Mouse (Mus musculus) heart, postnatal 0 days (tissue): ENCODE data around the gene Tbxas1. TPM values are rescaled to one million over a fixed set of nuclear protein-coding genes. Genes with fewer than 3 reads are reported as not detected.

Source experiments
- ATAC-seq: fragments of 200-750 bp; cut with Nextera tagmentation; 2 replicates; pipeline ENCODE4 v1.8.0; 2017; ENCODE audit warnings: low read depth, moderate number of reproducible peaks, moderate library complexity; ENCODE audit not compliant: insufficient read depth
- DNase-seq: peaks from one replicate; pipeline ENCODE4 v3.0.0-alpha.2; 2016; ENCODE audit warnings: low spot score
- H3K27ac ChIP-seq: fragments of 300-500 bp; sonication (generic); 2 replicates; pipeline ENCODE4 v1.5.1; 2014; ENCODE audit warnings: low read depth, mild to moderate bottlenecking
- H3K27me3 ChIP-seq: fragments of 300-500 bp; sonication (generic); 2 replicates; pipeline ENCODE4 v1.6.1; 2014; ENCODE audit warnings: low read length, mixed read lengths; ENCODE audit not compliant: control insufficient read depth, insufficient read depth
- H3K36me3 ChIP-seq: fragments of 300-500 bp; sonication (generic); replicated peaks from 2 replicates; pipeline ENCODE4 v1.6.1; 2014; ENCODE audit warnings: low read length, mixed read lengths; ENCODE audit not compliant: control insufficient read depth, insufficient read depth
- H3K4me1 ChIP-seq: fragments of 300-500 bp; sonication (generic); 2 replicates; pipeline ENCODE4 v1.6.1; 2014; ENCODE audit warnings: antibody characterized with exemption; ENCODE audit not compliant: control insufficient read depth, insufficient read depth
- H3K4me2 ChIP-seq: fragments of 300-500 bp; sonication (generic); 2 replicates; pipeline ENCODE4 v1.6.1; 2014; ENCODE audit warnings: low read depth, mild to moderate bottlenecking, low read length, moderate library complexity
- H3K4me3 ChIP-seq: fragments of 300-500 bp; sonication (generic); 2 replicates; pipeline ENCODE4 v1.5.1; 2014; ENCODE audit warnings: low read depth, low read length
- H3K9ac ChIP-seq: fragments of 300-500 bp; sonication (generic); replicated peaks from 2 replicates; pipeline ENCODE4 v1.6.1; 2014; ENCODE audit warnings: low read depth, low read length, mixed read lengths
- H3K9me3 ChIP-seq: fragments of 300-500 bp; sonication (generic); replicated peaks from 2 replicates; pipeline ENCODE4 v1.6.1; 2016; ENCODE audit warnings: low read length; ENCODE audit not compliant: control insufficient read depth
- CTCF ChIP-seq: IDR thresholded peaks from 2 replicates; pipeline ENCODE4 v1.5.1; 2016; ENCODE audit warnings: antibody characterized with exemption, control low read depth, low read depth
- EP300 ChIP-seq: IDR thresholded peaks from 2 replicates; pipeline ENCODE4 v1.6.1; 2016; ENCODE audit warnings: antibody characterized with exemption, low read depth
- WGBS: fragments of 180-500 bp; shearing (Covaris S2); extraction: QIAGEN DNeasy Blood & Tissue Kit; methylation state at CpG from one replicate; pipeline ENCODE4 v1.1.7; 2014; 5-methylcytosine and 5-hydroxymethylcytosine counted together
- polyA plus RNA-seq: library from polyadenylated mRNA; unstranded; fragments of >200 nt; fragmentation: Nextera tagmentation; extraction: Ambion mirVana; gene quantifications from 2 replicates; pipeline ENCODE4 v1.2.1, GENCODE M21; 2015
- total RNA-seq: library from RNA; depleted of rRNA; stranded (reverse); fragments of >200 nt; gene quantifications from 2 replicates; pipeline ENCODE4 v1.2.3, GENCODE M21; 2014; ENCODE audit warnings: low replicate concordance; rRNA removed

The Tbxas1 gene
- total RNA-seq (0.77 and 1.6 TPM in 2 replicates), polyA plus RNA-seq (0.64 and 0.74 TPM in 2 replicates)

DNA sequence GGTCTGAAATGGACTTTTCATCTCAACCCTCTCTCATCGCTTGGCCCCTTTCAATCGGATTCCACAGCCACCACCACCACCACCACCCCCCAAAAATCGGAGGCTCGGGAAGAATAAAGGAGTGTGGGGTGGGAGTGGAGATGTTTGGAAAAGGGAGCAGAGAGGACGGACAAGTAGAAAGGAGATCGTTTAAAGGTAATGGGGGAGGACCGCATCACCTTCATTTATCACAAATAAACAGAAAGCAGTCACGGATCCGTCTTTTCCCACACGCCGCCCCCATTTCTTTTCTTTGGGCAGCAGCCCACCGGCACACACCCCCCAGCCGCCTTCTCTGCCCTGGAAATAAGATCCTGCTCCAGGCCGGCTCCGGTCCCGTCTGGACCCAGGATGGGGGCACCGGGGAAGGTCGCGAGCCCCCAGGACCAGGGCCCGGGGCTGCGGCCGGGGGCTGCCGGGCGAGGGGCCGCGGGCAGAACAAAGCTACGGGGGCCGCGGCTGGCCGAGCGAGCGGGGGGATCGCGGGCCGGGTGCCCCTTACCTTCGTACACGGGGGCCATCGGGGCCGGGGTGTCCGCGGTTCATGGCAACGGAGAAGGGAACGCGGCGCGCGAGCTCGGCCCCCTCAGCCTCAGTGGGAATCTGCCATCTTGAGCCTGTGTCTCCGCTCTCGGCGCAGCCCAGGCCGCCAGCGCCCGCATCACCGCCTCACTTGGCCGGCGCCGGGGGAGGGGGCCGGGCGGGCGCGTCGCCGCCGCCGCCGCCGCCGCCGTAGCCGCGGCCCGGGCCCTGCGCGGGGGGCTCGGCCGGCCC lies at the start of gene Tbxas1:
Tbxas1 (plus strand) TSS at position 147 of the 813 bp plus-strand sequence.
- H3K4me3 ChIP-seq = peak within 1 kb of the TSS; percentile 100
- H3K4me2 ChIP-seq = peak within 1 kb of the TSS; percentile 88
- peaks cover 5% of the 10 kb centered on the region; the same call in 1 of the 2 replicates for H3K4me1 ChIP-seq
- no peaks in the 10 kb centered on the region for H3K27me3 ChIP-seq
- H3K9me3 ChIP-seq = no peaks in the 10 kb centered on the region
- peak within 1 kb of the TSS; percentile 99 for H3K9ac ChIP-seq
- TF ChIP-seq CTCF = no peak
- TF ChIP-seq EP300 = no peak
- peak within 1 kb of the TSS; percentile 94 for H3K27ac ChIP-seq
- peak; percentile 70 for ATAC-seq
- no peak for DNase-seq
- 2% methylated on average over 36 of the region's 77 CpGs for WGBS
- H3K36me3 ChIP-seq = no peaks in the 10 kb centered on the region; the same call in 1 of the 2 replicates

GRCm38 (mm10) chr6:38825886-38826285 lies 49.3 kb upstream of the Tbxas1 start:
- peaks cover 16% of the 10 kb centered on the region for H3K4me1 ChIP-seq
- DNase-seq = no peak
- H3K9me3 ChIP-seq = no peaks in the 10 kb centered on the region
- no peaks in the 10 kb centered on the region for H3K36me3 ChIP-seq
- H3K4me3 ChIP-seq = no peak overlapping the region
- H3K9ac ChIP-seq = no peak overlapping the region
- TF ChIP-seq EP300 = no peak
- no peak for TF ChIP-seq CTCF
- H3K27me3 ChIP-seq = no peaks in the 10 kb centered on the region
- no peak for ATAC-seq
- H3K27ac ChIP-seq = no peak overlapping the region
- H3K4me2 ChIP-seq = no peak overlapping the region

DNA sequence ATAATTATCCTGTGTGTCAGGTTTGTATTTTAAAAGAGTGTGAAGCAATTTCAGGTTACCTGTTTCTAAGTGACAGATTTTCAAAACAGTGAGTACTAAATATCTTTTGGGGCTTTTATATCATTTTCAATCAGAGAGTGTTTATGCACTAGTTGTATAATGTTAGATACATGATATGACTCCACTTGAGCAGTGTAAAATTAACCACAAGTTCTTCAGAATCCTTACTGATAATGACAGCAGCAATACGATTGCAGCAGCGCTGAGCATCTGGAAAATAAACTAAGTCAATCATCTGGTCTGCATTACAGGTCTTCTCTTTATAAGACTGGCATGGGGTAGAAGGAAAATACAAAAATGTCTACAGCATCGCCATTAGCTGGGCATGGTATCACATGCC lies 48.3 kb upstream of the Tbxas1 start:
- H3K9ac ChIP-seq = no peak overlapping the region
- H3K9me3 ChIP-seq = no peaks in the 10 kb centered on the region
- peaks cover 13% of the 10 kb centered on the region; the same call in 1 of the 2 replicates for H3K4me1 ChIP-seq
- ATAC-seq = no peak
- WGBS = 53% methylated on average over 3 of the region's 3 CpGs
- no peaks in the 10 kb centered on the region for H3K36me3 ChIP-seq
- no peak overlapping the region for H3K4me3 ChIP-seq
- TF ChIP-seq CTCF (no peak), EP300 (no peak)
- H3K27me3 ChIP-seq = no peaks in the 10 kb centered on the region
- no peak overlapping the region for H3K27ac ChIP-seq
- no peak overlapping the region for H3K4me2 ChIP-seq
- DNase-seq = no peak

DNA sequence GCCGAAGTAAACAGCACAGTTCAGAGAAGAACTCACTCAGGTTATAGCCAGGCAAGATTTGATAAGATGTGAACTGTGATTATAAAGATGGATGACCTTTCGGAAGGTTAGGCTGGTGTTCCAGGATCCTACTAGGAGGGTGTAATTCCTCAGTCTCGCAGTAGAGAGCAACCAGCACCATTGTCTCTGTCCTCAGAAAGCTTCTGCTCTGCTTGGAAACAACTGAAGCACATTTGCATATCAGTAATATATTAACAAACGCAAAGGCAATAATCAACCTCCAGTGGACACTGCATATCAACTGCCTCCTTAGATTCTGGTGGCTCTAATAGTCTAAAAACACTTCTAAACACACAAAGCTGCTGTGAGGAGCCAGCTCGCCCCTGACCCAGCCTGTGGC lies 47.8 kb upstream of the Tbxas1 start:
- WGBS = 78% methylated on average over 5 of the region's 5 CpGs
- Histone ChIP-seq H3K4me3 (no peak overlapping the region), H3K4me2 (no peak overlapping the region), H3K9ac (no peak overlapping the region), H3K27ac (no peak overlapping the region), H3K27me3 (no peaks in the 10 kb centered on the region), H3K4me1 (peaks cover 12% of the 10 kb centered on the region; the same call in 1 of the 2 replicates), H3K36me3 (no peaks in the 10 kb centered on the region), H3K9me3 (no peaks in the 10 kb centered on the region)
- no peak for TF ChIP-seq EP300
- peak; percentile 27 for TF ChIP-seq CTCF
- ATAC-seq = no peak
- no peak for DNase-seq

DNA sequence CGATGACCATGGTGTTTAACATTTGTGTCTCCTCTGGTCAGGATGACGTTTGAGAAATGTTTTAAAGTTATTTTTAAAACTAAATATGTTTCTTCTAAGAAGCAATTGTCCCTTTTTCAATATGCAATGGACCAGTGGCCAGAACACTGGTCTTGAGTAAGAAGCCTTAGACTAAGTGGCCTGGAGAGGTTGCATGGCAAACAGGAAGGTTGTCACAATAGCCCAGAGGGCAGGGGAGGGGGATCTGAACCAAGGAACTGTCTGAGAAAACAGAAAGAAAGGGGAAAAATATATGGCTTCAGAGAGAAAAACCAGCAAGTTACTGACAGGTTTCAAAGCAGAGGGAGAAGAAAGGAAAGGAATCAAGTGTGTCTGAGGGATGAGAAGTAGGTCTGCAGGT lies 47.0 kb upstream of the Tbxas1 start:
- Histone ChIP-seq H3K9ac (no peak overlapping the region), H3K9me3 (no peaks in the 10 kb centered on the region), H3K4me2 (no peak overlapping the region), H3K27ac (no peak overlapping the region), H3K27me3 (no peaks in the 10 kb centered on the region), H3K36me3 (no peaks in the 10 kb centered on the region), H3K4me1 (peaks cover 12% of the 10 kb centered on the region; the same call in 1 of the 2 replicates), H3K4me3 (no peak overlapping the region)
- TF ChIP-seq CTCF = no peak
- ATAC-seq (no peak), DNase-seq (no peak)
- WGBS = 76% methylated on average over 2 of the region's 2 CpGs

- Histone ChIP-seq H3K9me3 (no peaks in the 10 kb centered on the region), H3K9ac (no peak overlapping the region), H3K4me2 (no peak overlapping the region), H3K4me1 (peaks cover 10% of the 10 kb centered on the region; the same call in 1 of the 2 replicates), H3K27ac (no peak overlapping the region), H3K27me3 (no peaks in the 10 kb centered on the region), H3K36me3 (no peaks in the 10 kb centered on the region), H3K4me3 (no peak overlapping the region)
- 77% methylated on average over 3 of the region's 3 CpGs for WGBS
- no peak for DNase-seq
- TF ChIP-seq CTCF (no peak), EP300 (no peak)
- no peak for ATAC-seq
Observed at GRCm38 (mm10) chr6:38829452-38829851, 45.8 kb upstream of the Tbxas1 start.
